Mouse (Mus musculus): Measurements from ENCODE around the gene Cnot8. TPM values are rescaled to one million over a fixed set of nuclear protein-coding genes. Genes with fewer than 3 reads are reported as not detected.

Gene Cnot8
- polyA plus RNA-seq, 1 experiment from 2014 or later, result 99.6 TPM

- no peak for ATAC-seq (ENCODE audit: low FRiP score)
- Histone ChIP-seq H3K4me2 (no peak overlapping the region), H3K9ac (replicated peaks) (no peak overlapping the region), H3K27me3 (replicated peaks) (no peaks in the 10 kb centered on the region), H3K4me1 (peaks cover 41% of the 10 kb centered on the region), H3K4me3 (replicated peaks) (no peak overlapping the region), H3K36me3 (peaks cover 24% of the 10 kb centered on the region), H3K27ac (replicated peaks) (no peak overlapping the region), H3K9me3 (replicated peaks) (no peaks in the 10 kb centered on the region)
- 50% methylated on average over 3 of the region's 3 CpGs for WGBS
These were observed 3.1 kb downstream of the Cnot8 start for GRCm38 (mm10) chr11:58107009-58107408.

DNA sequence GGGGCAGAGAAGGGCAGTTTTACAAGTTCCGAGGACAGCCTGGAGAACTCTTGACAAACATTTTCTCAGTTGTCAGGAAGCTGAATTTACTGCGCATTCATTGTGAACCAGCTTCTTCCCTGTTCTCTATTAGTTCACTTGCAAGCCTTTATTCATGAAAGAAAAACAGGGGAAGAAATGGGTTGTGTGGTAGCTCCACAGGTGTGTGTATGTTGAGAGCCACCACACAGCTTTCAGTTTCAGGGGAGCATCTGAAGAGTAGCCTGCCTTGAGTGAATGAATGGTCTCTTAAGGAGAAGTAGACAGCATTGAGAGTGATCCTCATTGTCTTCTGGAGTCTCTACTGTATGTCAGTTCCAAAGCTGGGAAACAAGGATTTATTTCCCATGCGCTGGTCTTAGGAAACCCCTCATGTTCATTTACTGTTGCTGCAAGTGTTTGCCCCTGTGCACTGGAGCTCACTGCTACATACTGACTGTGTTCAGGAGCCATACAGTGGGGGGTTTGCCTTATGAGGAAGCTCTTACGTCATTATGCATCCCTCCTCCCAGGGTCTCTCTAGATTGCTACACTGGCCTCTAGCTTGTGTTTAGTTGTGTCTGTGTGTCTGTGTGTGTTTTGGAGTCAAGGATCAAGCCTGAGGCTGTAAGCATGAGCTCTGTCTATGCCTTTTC is 3.8 kb downstream of the Cnot8 start:
- no peak overlapping the region for H3K27ac ChIP-seq (replicated peaks)
- ATAC-seq (ENCODE audit: low FRiP score), result no peak
- peaks cover 31% of the 10 kb centered on the region for H3K36me3 ChIP-seq
- H3K9me3 ChIP-seq (replicated peaks), result no peaks in the 10 kb centered on the region
- no peak overlapping the region for H3K9ac ChIP-seq (replicated peaks)
- H3K4me1 ChIP-seq, result peaks cover 38% of the 10 kb centered on the region
- H3K4me3 ChIP-seq (replicated peaks), result no peak overlapping the region
- no peak overlapping the region for H3K4me2 ChIP-seq
- no peaks in the 10 kb centered on the region for H3K27me3 ChIP-seq (replicated peaks)
- 82% methylated on average over 4 of the region's 4 CpGs for WGBS

DNA sequence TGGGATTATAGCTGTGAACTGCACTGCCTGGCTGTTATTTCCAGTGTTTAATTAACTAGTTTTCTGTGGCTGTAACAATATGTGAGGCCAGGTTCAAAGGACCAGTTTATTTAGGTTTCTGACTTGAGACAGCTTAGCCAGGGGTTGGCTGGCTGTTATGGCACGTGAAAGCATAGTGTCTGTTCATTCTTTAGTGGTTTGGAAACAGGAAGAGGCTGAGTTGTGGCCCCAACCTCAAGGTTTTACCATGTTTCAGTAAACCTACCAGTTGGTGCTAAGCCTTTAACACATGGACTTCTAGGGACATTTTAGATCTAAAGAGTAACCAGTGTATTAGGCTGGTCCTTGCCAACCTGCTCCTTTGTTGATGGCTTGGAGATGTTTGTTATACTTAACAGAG is 12.6 kb downstream of the Cnot8 start:
- 88% methylated on average over 1 of the region's 1 CpGs for WGBS
- no peak for ATAC-seq (ENCODE audit: low FRiP score)
- no peak overlapping the region for H3K4me2 ChIP-seq
- H3K4me3 ChIP-seq (replicated peaks), result no peak overlapping the region
- H3K36me3 ChIP-seq, result peaks cover 92% of the 10 kb centered on the region
- H3K27me3 ChIP-seq (replicated peaks), result no peaks in the 10 kb centered on the region
- H3K4me1 ChIP-seq, result no peaks in the 10 kb centered on the region
- H3K9me3 ChIP-seq (replicated peaks), result no peaks in the 10 kb centered on the region
- H3K27ac ChIP-seq (replicated peaks), result no peak overlapping the region
- no peak overlapping the region for H3K9ac ChIP-seq (replicated peaks)

DNA sequence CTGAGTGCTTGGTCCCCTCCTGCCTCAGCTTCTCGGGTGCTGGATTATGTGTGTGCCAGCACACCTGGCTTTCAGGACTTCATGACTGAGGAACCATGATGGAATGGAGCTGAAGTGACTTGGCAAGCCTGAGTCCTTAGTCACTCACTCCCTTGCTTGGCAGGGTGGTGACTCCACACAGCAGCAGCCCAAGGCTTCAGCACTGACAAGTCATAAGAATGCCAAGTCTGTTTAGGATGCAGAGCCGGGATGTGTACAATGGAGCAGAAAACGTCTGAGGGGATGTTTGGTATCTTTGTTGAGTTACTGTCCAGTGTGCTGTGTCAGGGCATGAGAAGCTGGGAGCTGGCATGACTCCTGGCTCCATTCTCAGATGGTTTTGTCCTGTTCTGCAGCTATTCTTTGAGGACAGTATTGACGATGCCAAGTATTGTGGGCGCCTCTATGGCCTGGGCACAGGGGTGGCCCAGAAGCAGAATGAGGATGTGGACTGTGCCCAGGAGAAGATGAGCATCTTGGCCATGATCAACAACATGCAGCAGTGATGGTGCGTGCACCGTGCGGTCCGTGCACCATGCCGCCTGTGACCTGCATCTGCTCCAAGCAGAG is 13.2 kb downstream of the Cnot8 start:
- Histone ChIP-seq H3K4me1 (no peaks in the 10 kb centered on the region), H3K4me3 (replicated peaks) (no peak overlapping the region), H3K27ac (replicated peaks) (no peak overlapping the region), H3K9ac (replicated peaks) (no peak overlapping the region), H3K9me3 (replicated peaks) (no peaks in the 10 kb centered on the region), H3K27me3 (replicated peaks) (no peaks in the 10 kb centered on the region), H3K36me3 (peaks cover 92% of the 10 kb centered on the region), H3K4me2 (no peak overlapping the region)
- 77% methylated on average over 10 of the region's 10 CpGs for WGBS
- ATAC-seq (ENCODE audit: low FRiP score), result no peak

DNA sequence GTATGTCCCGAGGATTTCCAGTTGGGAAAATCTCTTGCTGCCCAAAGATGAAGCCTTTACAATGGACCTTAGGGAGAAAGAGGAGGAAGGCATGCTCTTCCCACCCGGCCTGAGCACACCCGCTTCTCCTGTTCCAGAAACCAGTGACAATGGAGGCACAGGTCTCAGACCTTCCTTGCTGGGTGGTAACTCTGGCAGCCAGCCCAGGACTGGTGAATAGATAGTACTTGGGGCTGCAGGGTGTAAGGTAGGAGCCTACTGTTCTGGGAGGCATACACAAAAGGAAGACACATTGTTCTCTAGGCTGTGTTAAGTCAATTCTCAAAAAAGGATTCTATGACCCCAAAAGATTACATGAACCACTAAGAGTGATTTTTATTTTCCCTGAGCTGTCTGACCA is 16.7 kb downstream of the Cnot8 start:
- no peak overlapping the region for H3K27ac ChIP-seq (replicated peaks)
- no peak overlapping the region for H3K9ac ChIP-seq (replicated peaks)
- WGBS, result 85% methylated on average over 3 of the region's 3 CpGs
- H3K4me1 ChIP-seq, result no peaks in the 10 kb centered on the region
- H3K36me3 ChIP-seq, result peaks cover 79% of the 10 kb centered on the region
- H3K4me3 ChIP-seq (replicated peaks), result no peak overlapping the region
- H3K4me2 ChIP-seq, result no peak overlapping the region
- H3K9me3 ChIP-seq (replicated peaks), result no peaks in the 10 kb centered on the region
- H3K27me3 ChIP-seq (replicated peaks), result no peaks in the 10 kb centered on the region
- no peak for ATAC-seq (ENCODE audit: low FRiP score)

GRCm38 (mm10) chr11:58121351-58121750 is 17.4 kb downstream of the Cnot8 start:
- H3K4me3 ChIP-seq (replicated peaks), result no peak overlapping the region
- no peaks in the 10 kb centered on the region for H3K9me3 ChIP-seq (replicated peaks)
- H3K4me1 ChIP-seq, result peaks cover 3% of the 10 kb centered on the region; the same call in 1 of the 2 replicates
- peaks cover 75% of the 10 kb centered on the region for H3K36me3 ChIP-seq
- no peak overlapping the region for H3K9ac ChIP-seq (replicated peaks)
- no peak overlapping the region for H3K4me2 ChIP-seq
- H3K27ac ChIP-seq (replicated peaks), result no peak overlapping the region
- H3K27me3 ChIP-seq (replicated peaks), result no peaks in the 10 kb centered on the region
- ATAC-seq (ENCODE audit: low FRiP score), result no peak
- 89% methylated on average over 9 of the region's 9 CpGs for WGBS

- Histone ChIP-seq H3K36me3 (peaks cover 77% of the 10 kb centered on the region), H3K9ac (replicated peaks) (no peak overlapping the region), H3K27ac (replicated peaks) (no peak overlapping the region), H3K27me3 (replicated peaks) (no peaks in the 10 kb centered on the region), H3K4me2 (no peak overlapping the region), H3K9me3 (replicated peaks) (no peaks in the 10 kb centered on the region), H3K4me1 (peaks cover 6% of the 10 kb centered on the region; the same call in 1 of the 2 replicates), H3K4me3 (replicated peaks) (no peak overlapping the region)
- ATAC-seq (ENCODE audit: low FRiP score), result no peak
- 82% methylated on average over 2 of the region's 2 CpGs for whole genome bisulfite sequencing
These were observed 19.8 kb downstream of the Cnot8 start for GRCm38 (mm10) chr11:58123711-58124110.

GRCm38 (mm10) chr11:58125021-58125420 is 21.1 kb downstream of the Cnot8 start:
- Histone ChIP-seq H3K4me2 (no peak overlapping the region), H3K36me3 (peaks cover 80% of the 10 kb centered on the region), H3K4me1 (peaks cover 6% of the 10 kb centered on the region; the same call in 1 of the 2 replicates), H3K27ac (replicated peaks) (no peak overlapping the region), H3K9ac (replicated peaks) (no peak overlapping the region), H3K4me3 (replicated peaks) (no peak overlapping the region), H3K9me3 (replicated peaks) (no peaks in the 10 kb centered on the region), H3K27me3 (replicated peaks) (no peaks in the 10 kb centered on the region)
- 79% methylated on average over 11 of the region's 11 CpGs for WGBS
- no peak for ATAC-seq (ENCODE audit: low FRiP score)

- 65% methylated on average over 7 of the region's 7 CpGs for WGBS
- peak; percentile 41; the same call in 1 of the 2 replicates for ATAC-seq (ENCODE audit: low FRiP score)
- Histone ChIP-seq H3K27ac (replicated peaks) (no peak overlapping the region), H3K9me3 (replicated peaks) (no peaks in the 10 kb centered on the region), H3K4me2 (no peak overlapping the region), H3K27me3 (replicated peaks) (no peaks in the 10 kb centered on the region), H3K4me1 (peaks cover 6% of the 10 kb centered on the region; the same call in 1 of the 2 replicates), H3K36me3 (peaks cover 79% of the 10 kb centered on the region), H3K4me3 (replicated peaks) (no peak overlapping the region), H3K9ac (replicated peaks) (no peak overlapping the region)
These were observed 22.6 kb downstream of the Cnot8 start for GRCm38 (mm10) chr11:58126397-58127160.

GRCm38 (mm10) chr11:58127544-58127943 is 23.6 kb downstream of the Cnot8 start:
- Histone ChIP-seq H3K4me2 (no peak overlapping the region), H3K36me3 (peaks cover 82% of the 10 kb centered on the region), H3K27ac (replicated peaks) (no peak overlapping the region), H3K27me3 (replicated peaks) (no peaks in the 10 kb centered on the region), H3K4me1 (peaks cover 6% of the 10 kb centered on the region; the same call in 1 of the 2 replicates), H3K4me3 (replicated peaks) (no peak overlapping the region), H3K9ac (replicated peaks) (no peak overlapping the region), H3K9me3 (replicated peaks) (no peaks in the 10 kb centered on the region)
- no peak for ATAC-seq (ENCODE audit: low FRiP score)
- 88% methylated on average over 2 of the region's 2 CpGs for WGBS

GRCm38 (mm10) chr11:58129302-58129843 is 25.4 kb downstream of the Cnot8 start:
- Histone ChIP-seq H3K9me3 (replicated peaks) (no peaks in the 10 kb centered on the region), H3K4me3 (replicated peaks) (no peak overlapping the region), H3K4me2 (no peak overlapping the region), H3K27me3 (replicated peaks) (no peaks in the 10 kb centered on the region), H3K9ac (replicated peaks) (no peak overlapping the region), H3K36me3 (peaks cover 93% of the 10 kb centered on the region), H3K27ac (replicated peaks) (no peak overlapping the region), H3K4me1 (peaks cover 6% of the 10 kb centered on the region; the same call in 1 of the 2 replicates)
- 30% methylated on average over 6 of the region's 6 CpGs for WGBS
- ATAC-seq (ENCODE audit: low FRiP score), result no peak

Measured in neural tube, embryonic 15.5 days (tissue).